Mouse (Mus musculus) limb, embryonic 11.5 days (tissue): ENCODE data around the gene Tspan18. TPM values are rescaled to one million over a fixed set of nuclear protein-coding genes. Genes with fewer than 3 reads are reported as not detected.

Experiments used
- ATAC-seq: fragments of 200-750 bp; cut with Nextera tagmentation; 2 replicates; pipeline ENCODE4 v1.8.0; 2017; ENCODE audit warnings: low read depth; ENCODE audit not compliant: insufficient number of reproducible peaks, low FRiP score, low TSS enrichment
- DNase-seq: peaks from one replicate; pipeline ENCODE4 v3.0.0-alpha.2; 2015; ENCODE audit warnings: low spot score
- H3K27ac ChIP-seq: fragments of 300-500 bp; sonication (generic); replicated peaks from 2 replicates; pipeline ENCODE4 v1.5.1; 2014; ENCODE audit warnings: low read depth, mild to moderate bottlenecking, low read length
- H3K27me3 ChIP-seq: fragments of 300-500 bp; sonication (generic); 2 replicates; pipeline ENCODE4 v1.6.1; 2014; ENCODE audit warnings: mild to moderate bottlenecking, low read length, mixed read lengths; ENCODE audit not compliant: control insufficient read depth, insufficient read depth
- H3K36me3 ChIP-seq: fragments of 300-500 bp; sonication (generic); 2 replicates; pipeline ENCODE4 v1.6.1; 2014; ENCODE audit warnings: mild to moderate bottlenecking, low read length, moderate library complexity, mixed read lengths; ENCODE audit not compliant: control insufficient read depth, insufficient read depth
- H3K4me1 ChIP-seq: fragments of 300-500 bp; sonication (generic); 2 replicates; pipeline ENCODE4 v1.6.1; 2014; ENCODE audit warnings: low read length, mixed read lengths; ENCODE audit not compliant: control insufficient read depth, insufficient read depth
- H3K4me2 ChIP-seq: fragments of 300-500 bp; sonication (generic); 2 replicates; pipeline ENCODE4 v1.6.1; 2014; ENCODE audit warnings: low read depth, mild to moderate bottlenecking, moderate library complexity; ENCODE audit not compliant: severe bottlenecking
- H3K4me3 ChIP-seq: fragments of 300-500 bp; sonication (generic); 2 replicates; pipeline ENCODE4 v1.5.1; 2014; ENCODE audit warnings: low read depth, low read length
- H3K9ac ChIP-seq: fragments of 300-500 bp; sonication (generic); 2 replicates; pipeline ENCODE4 v1.6.1; 2014; ENCODE audit warnings: mild to moderate bottlenecking, low read length
- H3K9me3 ChIP-seq: fragments of 300-500 bp; sonication (generic); 2 replicates; pipeline ENCODE4 v1.6.1; 2016; ENCODE audit warnings: low read length; ENCODE audit not compliant: control insufficient read depth
- WGBS: fragments of 180-500 bp; shearing (Covaris S2); extraction: QIAGEN DNeasy Blood & Tissue Kit; methylation state at CpG from one replicate; pipeline ENCODE4 v1.1.7; 2014; 5-methylcytosine and 5-hydroxymethylcytosine counted together
- polyA plus RNA-seq: library from polyadenylated mRNA; unstranded; fragments of >200 nt; fragmentation: Nextera tagmentation; extraction: Ambion mirVana; gene quantifications from 2 replicates; pipeline ENCODE4 v1.2.1, GENCODE M21; 2014

Tspan18 gene
- polyA plus RNA-seq, 1 experiment from 2014 or later: 23.1 TPM

- 79% methylated on average over 2 of the region's 2 CpGs for WGBS
- no peaks in the 10 kb centered on the region for H3K9me3 ChIP-seq
- no peak overlapping the region for H3K4me2 ChIP-seq
- H3K9ac ChIP-seq: no peak overlapping the region
- no peak overlapping the region for H3K27ac ChIP-seq
- DNase-seq (no peak), ATAC-seq (no peak)
- no peak overlapping the region for H3K4me3 ChIP-seq
- no peaks in the 10 kb centered on the region for H3K27me3 ChIP-seq
- H3K36me3 ChIP-seq: no peaks in the 10 kb centered on the region
- H3K4me1 ChIP-seq: peaks cover 27% of the 10 kb centered on the region
Observed at GRCm38 (mm10) chr2:93284625-93285024, 49.7 kb downstream of the Tspan18 start.

- WGBS: 61% methylated on average over 7 of the region's 7 CpGs
- H3K36me3 ChIP-seq: no peaks in the 10 kb centered on the region
- ATAC-seq (no peak), DNase-seq (no peak)
- no peak overlapping the region for H3K4me2 ChIP-seq
- no peak overlapping the region for H3K4me3 ChIP-seq
- H3K9ac ChIP-seq: no peak overlapping the region
- peaks cover 34% of the 10 kb centered on the region for H3K4me1 ChIP-seq
- no peak overlapping the region for H3K27ac ChIP-seq
- no peaks in the 10 kb centered on the region for H3K9me3 ChIP-seq
- no peaks in the 10 kb centered on the region for H3K27me3 ChIP-seq
Observed at GRCm38 (mm10) chr2:93283481-93284293, 50.6 kb downstream of the Tspan18 start.

GRCm38 (mm10) chr2:93282636-93283035 is 51.7 kb downstream of the Tspan18 start:
- ATAC-seq (no peak), DNase-seq (no peak)
- no peak overlapping the region for H3K4me2 ChIP-seq
- no peaks in the 10 kb centered on the region for H3K9me3 ChIP-seq
- no peaks in the 10 kb centered on the region for H3K27me3 ChIP-seq
- no peak overlapping the region for H3K4me3 ChIP-seq
- H3K9ac ChIP-seq: no peak overlapping the region
- H3K36me3 ChIP-seq: no peaks in the 10 kb centered on the region
- no peak overlapping the region; the same call in 1 of the 2 replicates for H3K27ac ChIP-seq
- H3K4me1 ChIP-seq: peaks cover 40% of the 10 kb centered on the region
- 85% methylated on average over 4 of the region's 4 CpGs for WGBS

GRCm38 (mm10) chr2:93281466-93281865 is 52.8 kb downstream of the Tspan18 start:
- Histone ChIP-seq H3K9ac (no peak overlapping the region), H3K4me3 (no peak overlapping the region), H3K27me3 (no peaks in the 10 kb centered on the region), H3K9me3 (no peaks in the 10 kb centered on the region), H3K36me3 (no peaks in the 10 kb centered on the region), H3K4me2 (no peak overlapping the region), H3K4me1 (peaks cover 44% of the 10 kb centered on the region), H3K27ac (no peak overlapping the region)
- DNase-seq: no peak
- ATAC-seq: no peak
- 86% methylated on average over 6 of the region's 6 CpGs for WGBS

- Histone ChIP-seq H3K27me3 (no peaks in the 10 kb centered on the region), H3K9ac (no peak overlapping the region), H3K27ac (no peak overlapping the region), H3K36me3 (no peaks in the 10 kb centered on the region), H3K4me1 (peaks cover 37% of the 10 kb centered on the region), H3K9me3 (no peaks in the 10 kb centered on the region), H3K4me3 (no peak overlapping the region), H3K4me2 (no peak overlapping the region)
- WGBS: 91% methylated on average over 2 of the region's 2 CpGs
- no peak for DNase-seq
- ATAC-seq: no peak
Observed at GRCm38 (mm10) chr2:93280117-93280620, 54.1 kb downstream of the Tspan18 start.

- 3% methylated on average over 11 of the region's 11 CpGs for WGBS
Observed at GRCm38 (mm10) chr2:93278181-93278975, 55.9 kb downstream of the Tspan18 start.

GRCm38 (mm10) chr2:93277486-93277885 is 56.8 kb downstream of the Tspan18 start:
- WGBS: 17% methylated on average over 4 of the region's 4 CpGs
- Histone ChIP-seq H3K27me3 (no peaks in the 10 kb centered on the region), H3K9ac (peak overlapping the region; percentile 24), H3K4me1 (peaks cover 30% of the 10 kb centered on the region), H3K27ac (peak overlapping the region; percentile 84), H3K4me2 (no peak overlapping the region), H3K9me3 (no peaks in the 10 kb centered on the region), H3K4me3 (no peak overlapping the region), H3K36me3 (no peaks in the 10 kb centered on the region)
- no peak for DNase-seq
- ATAC-seq: no peak

More at GRCm38 (mm10) chr2:93278181-93278975, 55.9 kb downstream of the Tspan18 start:
- no peaks in the 10 kb centered on the region for H3K27me3 ChIP-seq
- DNase-seq (peak; percentile 66), ATAC-seq (peak; percentile 79)
- no peaks in the 10 kb centered on the region for H3K9me3 ChIP-seq
- H3K4me1 ChIP-seq: peaks cover 35% of the 10 kb centered on the region
- no peak overlapping the region for H3K9ac ChIP-seq
- H3K4me3 ChIP-seq: no peak overlapping the region
- H3K27ac ChIP-seq: peak overlapping the region; percentile 84
- H3K36me3 ChIP-seq: no peaks in the 10 kb centered on the region
- peak overlapping the region; percentile 26; the same call in 1 of the 2 replicates for H3K4me2 ChIP-seq

GRCm38 (mm10) chr2:93276026-93276425 is 58.3 kb downstream of the Tspan18 start:
- 95% methylated on average over 7 of the region's 7 CpGs for WGBS
- ATAC-seq (no peak), DNase-seq (no peak)
- H3K4me2 ChIP-seq: no peak overlapping the region
- H3K36me3 ChIP-seq: no peaks in the 10 kb centered on the region
- no peaks in the 10 kb centered on the region for H3K27me3 ChIP-seq
- no peak overlapping the region for H3K27ac ChIP-seq
- H3K9ac ChIP-seq: no peak overlapping the region
- peaks cover 27% of the 10 kb centered on the region for H3K4me1 ChIP-seq
- H3K4me3 ChIP-seq: no peak overlapping the region
- no peaks in the 10 kb centered on the region for H3K9me3 ChIP-seq
